Mouse (Mus musculus) hindbrain, embryonic 11.5 days (tissue): ENCODE data around the gene Olfr685. TPM values are rescaled to one million over a fixed set of nuclear protein-coding genes. Genes with fewer than 3 reads are reported as not detected.

Experiments used
- ATAC-seq: fragments of 200-750 bp; cut with Nextera tagmentation; 2 replicates; pipeline ENCODE4 v1.8.0; 2017; ENCODE audit warnings: mild to moderate bottlenecking, moderate TSS enrichment, moderate library complexity; ENCODE audit not compliant: low FRiP score
- DNase-seq: peaks from one replicate; pipeline ENCODE4 v3.0.0-alpha.2; 2015; ENCODE audit warnings: low spot score
- H3K27ac ChIP-seq: fragments of 300-500 bp; sonication (generic); 2 replicates; pipeline ENCODE4 v1.5.1; 2014; ENCODE audit warnings: mild to moderate bottlenecking, low read depth, low read length
- H3K27me3 ChIP-seq: fragments of 300-500 bp; sonication (generic); 2 replicates; pipeline ENCODE4 v1.6.1; 2014; ENCODE audit warnings: mild to moderate bottlenecking, low read length, moderate library complexity, mixed read lengths; ENCODE audit not compliant: control insufficient read depth, insufficient read depth
- H3K36me3 ChIP-seq: fragments of 300-500 bp; sonication (generic); 2 replicates; pipeline ENCODE4 v1.6.1; 2014; ENCODE audit warnings: mild to moderate bottlenecking, low read length, moderate library complexity, mixed read lengths; ENCODE audit not compliant: control insufficient read depth, insufficient read depth
- H3K4me1 ChIP-seq: fragments of 300-500 bp; sonication (generic); replicated peaks from 2 replicates; pipeline ENCODE4 v1.6.1; 2014; ENCODE audit warnings: low read length, mixed read lengths; ENCODE audit not compliant: control insufficient read depth, insufficient read depth
- H3K4me2 ChIP-seq: fragments of 300-500 bp; sonication (generic); replicated peaks from 2 replicates; pipeline ENCODE4 v1.6.1; 2014; ENCODE audit warnings: mild to moderate bottlenecking, low read depth, low read length
- H3K4me3 ChIP-seq: fragments of 300-500 bp; sonication (generic); 2 replicates; pipeline ENCODE4 v1.5.1; 2014; ENCODE audit warnings: low read depth, low read length
- H3K9ac ChIP-seq: fragments of 300-500 bp; sonication (generic); 2 replicates; pipeline ENCODE4 v1.6.1; 2014; ENCODE audit warnings: low read depth, low read length
- H3K9me3 ChIP-seq: fragments of 300-500 bp; sonication (generic); 2 replicates; pipeline ENCODE4 v1.6.1; 2016; ENCODE audit warnings: low read length; ENCODE audit not compliant: control insufficient read depth
- WGBS: fragments of 180-500 bp; shearing (Covaris S2); extraction: QIAGEN DNeasy Blood & Tissue Kit; methylation state at CpG from one replicate; pipeline ENCODE4 v1.1.7; 2014; 5-methylcytosine and 5-hydroxymethylcytosine counted together
- polyA plus RNA-seq: library from polyadenylated mRNA; unstranded; fragments of >200 nt; fragmentation: Nextera tagmentation; extraction: Ambion mirVana; gene quantifications from 2 replicates; pipeline ENCODE4 v1.2.1, GENCODE M21; 2014

The Olfr685 gene
- polyA plus RNA-seq, 1 experiment from 2014 or later, result not detected

- DNase-seq (no peak), ATAC-seq (no peak)
- Histone ChIP-seq H3K9me3 (no peaks in the 10 kb centered on the region), H3K9ac (no peak within 1 kb of the TSS), H3K4me1 (no peaks in the 10 kb centered on the region), H3K36me3 (no peaks in the 10 kb centered on the region), H3K4me2 (no peak within 1 kb of the TSS), H3K27ac (no peak within 1 kb of the TSS), H3K4me3 (no peak within 1 kb of the TSS), H3K27me3 (no peaks in the 10 kb centered on the region)
- 67% methylated on average over 1 of the region's 1 CpGs for WGBS
Measured at GRCm38 (mm10) chr7:105163553-105163952, 22.3 kb downstream of the Olfr685 start, which contains the start of gene Olfr684. Gene Olfr684 (minus strand): TSS chr7:105163653.

GRCm38 (mm10) chr7:105146912-105147311 lies 38.9 kb downstream of the Olfr685 start, which contains the start of gene Olfr683:
Gene Olfr683 (minus strand): TSS chr7:105147012.
- no peak for ATAC-seq
- H3K36me3 ChIP-seq, result no peaks in the 10 kb centered on the region
- H3K4me1 ChIP-seq, result no peaks in the 10 kb centered on the region
- H3K27ac ChIP-seq, result no peak within 1 kb of the TSS
- H3K4me2 ChIP-seq, result no peak within 1 kb of the TSS
- WGBS, result 70% methylated on average over 1 of the region's 1 CpGs
- DNase-seq, result no peak
- no peak within 1 kb of the TSS for H3K9ac ChIP-seq
- no peaks in the 10 kb centered on the region for H3K27me3 ChIP-seq
- no peak within 1 kb of the TSS for H3K4me3 ChIP-seq
- no peaks in the 10 kb centered on the region for H3K9me3 ChIP-seq

- Histone ChIP-seq H3K27me3 (no peaks in the 10 kb centered on the region), H3K27ac (no peak overlapping the region), H3K36me3 (no peaks in the 10 kb centered on the region), H3K9ac (no peak overlapping the region), H3K4me2 (no peak overlapping the region), H3K9me3 (no peaks in the 10 kb centered on the region), H3K4me3 (no peak overlapping the region), H3K4me1 (no peaks in the 10 kb centered on the region)
- no peak for ATAC-seq
- DNase-seq, result no peak
- 78% methylated on average over 2 of the region's 2 CpGs for WGBS
Measured at GRCm38 (mm10) chr7:105141275-105141674, 44.5 kb downstream of the Olfr685 start.

Other genes starting within 250 kb of the Olfr685 start
- not detected in 2 replicates for gene Olfr670, start 223.4 kb downstream of the Olfr685 start, polyA plus RNA-seq
- not detected in 2 replicates for gene Olfr671, start 206.9 kb downstream of the Olfr685 start, polyA plus RNA-seq
- not detected in 2 replicates for gene Olfr672, start 184.0 kb downstream of the Olfr685 start, polyA plus RNA-seq
- not detected in 2 replicates for gene Olfr675, start 157.6 kb downstream of the Olfr685 start, polyA plus RNA-seq
- not detected in 2 replicates for gene Olfr676, start 153.3 kb downstream of the Olfr685 start, polyA plus RNA-seq
- not detected in 2 replicates for gene Olfr677, start 134.6 kb downstream of the Olfr685 start, polyA plus RNA-seq
- not detected in 2 replicates for gene Olfr678, start 121.5 kb downstream of the Olfr685 start, polyA plus RNA-seq
- gene Olfr679, start 104.8 kb downstream of the Olfr685 start, polyA plus RNA-seq, result not detected in 2 replicates
- not detected in 2 replicates for gene Olfr680-ps1, start 93.2 kb downstream of the Olfr685 start, polyA plus RNA-seq
- gene Olfr681, start 69.2 kb downstream of the Olfr685 start, polyA plus RNA-seq, result not detected in 2 replicates
- gene Olfr683, start 39.0 kb downstream of the Olfr685 start, polyA plus RNA-seq, result not detected in 2 replicates
- gene Olfr684, start 22.4 kb downstream of the Olfr685 start, polyA plus RNA-seq, result 0.06 TPM in 1 of 2 replicates, not detected in the other
- not detected in 2 replicates for gene Olfr686, start 21.5 kb upstream of the Olfr685 start, polyA plus RNA-seq
- not detected in 2 replicates for gene Olfr688, start 102.1 kb upstream of the Olfr685 start, polyA plus RNA-seq
- gene Olfr689, start 125.2 kb upstream of the Olfr685 start, polyA plus RNA-seq, result not detected in 2 replicates
- gene Olfr690, start 148.1 kb upstream of the Olfr685 start, polyA plus RNA-seq, result not detected in 2 replicates
- gene Olfr691, start 156.3 kb upstream of the Olfr685 start, polyA plus RNA-seq, result 0.39 TPM in 1 of 2 replicates, not detected in the other
- gene Olfr692, start 182.2 kb upstream of the Olfr685 start, polyA plus RNA-seq, result not detected in 2 replicates
- not detected in 2 replicates for gene Gm5901, start 189.0 kb upstream of the Olfr685 start, polyA plus RNA-seq
- gene Fam160a2, start 214.0 kb upstream of the Olfr685 start, polyA plus RNA-seq, result 27.6 and 33.9 TPM in 2 replicates
- gene Cnga4, start 218.6 kb upstream of the Olfr685 start, polyA plus RNA-seq, result 0.15 TPM in 1 of 2 replicates, not detected in the other
- gene Cckbr, start 239.7 kb upstream of the Olfr685 start, polyA plus RNA-seq, result 0.13 and 0.17 TPM in 2 replicates